Mouse (Mus musculus) fat pad, adult 2 months (tissue): ENCODE results near the gene Akap12.

ENCODE experiments used
- DNase-seq: peaks from one replicate; pipeline ENCODE4 v3.0.0-alpha.2; 2011; ENCODE audit warnings: low read depth, low spot score; ENCODE audit errors: extremely low read depth

The Akap12 gene

GRCm38 (mm10) chr10:4355882-4356451 lies 89.8 kb downstream of the Akap12 start:
- no peak for DNase-seq

DNA sequence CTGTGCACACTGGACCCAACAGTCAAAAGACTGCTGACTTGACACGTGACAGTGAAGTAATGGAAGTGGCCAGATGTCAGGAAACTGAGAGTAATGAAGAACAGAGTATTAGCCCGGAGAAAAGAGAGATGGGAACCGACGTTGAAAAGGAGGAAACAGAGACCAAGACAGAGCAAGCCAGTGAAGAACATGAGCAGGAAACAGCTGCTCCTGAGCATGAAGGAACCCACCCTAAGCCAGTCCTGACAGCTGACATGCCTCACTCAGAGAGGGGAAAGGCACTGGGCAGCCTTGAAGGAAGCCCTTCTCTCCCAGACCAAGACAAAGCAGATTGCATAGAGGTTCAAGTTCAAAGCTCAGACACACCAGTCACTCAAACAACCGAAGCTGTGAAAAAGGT lies 90.5 kb downstream of the Akap12 start:
- DNase-seq: no peak

- DNase-seq: no peak
These were observed 91.3 kb downstream of the Akap12 start for GRCm38 (mm10) chr10:4357435-4357834.

GRCm38 (mm10) chr10:4364618-4365017 lies 98.4 kb downstream of the Akap12 start:
- no peak for DNase-seq

DNA sequence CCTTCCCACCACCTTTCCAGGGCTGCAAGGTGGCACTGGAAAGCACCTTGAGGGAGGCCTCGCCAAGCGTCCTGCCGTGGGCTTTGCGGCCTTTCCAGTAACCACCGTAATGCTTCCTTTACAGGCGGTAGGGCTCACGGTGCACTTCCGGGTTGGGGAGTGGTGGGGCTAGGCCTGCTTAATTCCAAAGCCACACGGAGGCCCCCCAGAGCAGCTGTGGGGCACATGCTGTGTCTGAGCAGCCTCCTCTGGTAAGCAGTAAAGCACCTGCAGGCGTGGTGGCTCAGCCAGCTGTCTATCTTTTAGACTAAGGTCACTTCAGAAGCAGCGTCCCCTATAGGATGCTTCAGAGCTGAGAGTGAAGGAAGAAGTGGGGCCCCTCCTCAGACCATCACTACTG lies 103.9 kb downstream of the Akap12 start:
- DNase-seq: no peak

DNA sequence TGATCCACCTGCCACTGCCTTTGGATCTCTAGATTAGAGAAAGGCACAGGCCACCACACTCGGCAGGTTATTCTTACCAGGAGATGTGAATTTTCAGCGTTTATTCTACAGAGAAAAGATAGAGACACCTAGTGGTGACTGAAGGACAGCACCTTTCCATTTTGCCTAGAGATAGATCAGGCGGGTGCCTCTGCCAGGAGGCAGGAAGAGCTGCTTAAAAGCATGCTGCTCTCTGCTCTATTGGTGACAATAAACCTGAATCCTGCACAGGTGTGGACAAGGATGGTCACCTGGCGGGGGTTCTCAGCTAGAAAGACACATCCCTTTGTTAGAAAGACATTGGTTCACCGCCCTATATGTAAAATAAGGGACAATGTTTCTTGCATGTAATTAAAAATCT lies 105.8 kb downstream of the Akap12 start:
- DNase-seq: no peak

- no peak for DNase-seq
These were observed 107.4 kb downstream of the Akap12 start for GRCm38 (mm10) chr10:4373558-4373957.

DNA sequence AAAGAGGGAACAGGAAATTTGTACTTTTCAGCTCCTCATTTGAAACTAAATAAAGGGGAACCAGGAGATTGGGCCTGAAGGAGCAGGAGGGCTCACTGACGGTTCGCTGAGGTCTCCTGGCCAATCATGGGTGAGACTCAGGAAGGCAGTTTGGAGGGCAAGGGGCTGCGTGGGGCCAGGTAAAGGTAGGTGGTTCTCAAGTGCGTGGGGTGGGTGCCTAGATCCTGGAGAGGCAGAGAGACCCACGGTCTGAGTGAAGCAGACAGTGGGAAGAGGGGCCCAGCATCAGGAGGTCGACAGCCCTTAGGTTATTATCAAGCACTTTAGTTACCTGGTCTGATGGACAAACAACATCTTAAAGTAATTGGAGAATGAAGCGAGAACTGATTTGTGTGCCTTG lies 108.1 kb downstream of the Akap12 start:
- DNase-seq: no peak

- DNase-seq: no peak
These were observed 108.6 kb downstream of the Akap12 start for GRCm38 (mm10) chr10:4374734-4375133.

GRCm38 (mm10) chr10:4375267-4375666 lies 109.1 kb downstream of the Akap12 start:
- no peak for DNase-seq

GRCm38 (mm10) chr10:4376461-4376860 lies 110.3 kb downstream of the Akap12 start:
- DNase-seq: no peak

- no peak for DNase-seq
These were observed 110.8 kb downstream of the Akap12 start for GRCm38 (mm10) chr10:4376931-4377330.

DNA sequence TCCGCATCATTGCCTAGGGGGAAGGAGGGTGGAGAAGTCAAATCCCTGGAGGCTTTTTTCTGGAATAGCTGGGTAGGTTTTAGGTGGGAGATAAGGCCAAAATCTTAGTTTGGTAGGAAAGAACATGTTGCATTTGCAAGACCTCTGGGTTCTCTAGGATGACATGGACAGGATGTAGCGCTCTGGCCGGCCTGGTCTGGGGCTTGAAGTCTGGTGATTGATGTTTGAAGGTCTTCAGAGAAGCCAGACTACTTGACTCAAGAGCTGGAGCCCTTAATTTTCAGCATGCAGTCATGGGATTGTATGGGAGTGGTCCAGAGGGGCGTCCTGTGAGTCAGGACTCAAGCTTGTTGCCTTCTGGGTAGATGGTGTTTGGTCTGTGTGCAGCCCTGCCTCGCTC lies 114.6 kb downstream of the Akap12 start:
- DNase-seq: no peak

GRCm38 (mm10) chr10:4384244-4384643 lies 118.1 kb downstream of the Akap12 start:
- no peak for DNase-seq

GRCm38 (mm10) chr10:4386609-4387591 lies 120.7 kb downstream of the Akap12 start:
- DNase-seq: peak; percentile 49

DNA sequence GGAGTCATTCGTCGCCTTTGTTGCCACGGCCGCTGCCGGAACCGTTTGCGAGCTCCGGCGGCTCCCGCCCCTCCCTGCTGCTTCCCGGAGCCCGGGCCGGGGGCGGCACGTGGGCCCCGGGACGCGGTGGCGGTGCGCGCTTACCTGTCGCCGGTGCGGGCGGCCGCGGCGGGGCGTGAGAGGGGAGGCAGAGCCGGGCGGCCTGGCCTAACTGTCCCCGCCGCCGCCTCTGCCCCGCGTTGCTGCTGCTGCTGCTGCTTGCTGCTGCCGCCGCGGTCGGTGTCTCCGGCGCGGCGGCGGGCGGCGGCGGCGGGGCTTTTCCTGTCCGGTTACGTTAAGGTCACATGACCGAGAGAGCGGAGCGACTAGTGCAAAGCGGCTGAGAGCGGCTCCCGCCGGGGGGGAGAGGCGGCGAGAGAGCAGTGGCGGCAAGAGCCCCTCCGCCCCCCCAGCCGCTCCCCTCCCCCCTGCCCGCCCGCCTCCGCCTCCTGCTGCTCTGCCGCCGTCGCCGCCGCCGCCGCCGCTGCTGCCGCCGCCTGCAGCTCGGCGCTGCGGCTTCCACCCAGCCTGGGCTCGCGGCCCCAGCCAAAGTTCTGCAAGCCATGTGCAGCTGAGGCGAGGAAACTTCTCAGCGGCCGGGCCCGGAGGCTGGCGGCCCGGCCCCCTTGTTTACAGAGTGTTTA lies 121.7 kb downstream of the Akap12 start, which contains the start of gene Zbtb2:
TSS of gene Zbtb2 (minus strand) at position 408 of the 683 bp plus-strand sequence.
- DNase-seq: no peak

GRCm38 (mm10) chr10:4388384-4388745 lies 122.2 kb downstream of the Akap12 start:
- no peak for DNase-seq

- DNase-seq: no peak
These were observed 122.9 kb downstream of the Akap12 start for GRCm38 (mm10) chr10:4389036-4389435.

- DNase-seq: no peak
These were observed 123.4 kb downstream of the Akap12 start for GRCm38 (mm10) chr10:4389461-4390112.

DNA sequence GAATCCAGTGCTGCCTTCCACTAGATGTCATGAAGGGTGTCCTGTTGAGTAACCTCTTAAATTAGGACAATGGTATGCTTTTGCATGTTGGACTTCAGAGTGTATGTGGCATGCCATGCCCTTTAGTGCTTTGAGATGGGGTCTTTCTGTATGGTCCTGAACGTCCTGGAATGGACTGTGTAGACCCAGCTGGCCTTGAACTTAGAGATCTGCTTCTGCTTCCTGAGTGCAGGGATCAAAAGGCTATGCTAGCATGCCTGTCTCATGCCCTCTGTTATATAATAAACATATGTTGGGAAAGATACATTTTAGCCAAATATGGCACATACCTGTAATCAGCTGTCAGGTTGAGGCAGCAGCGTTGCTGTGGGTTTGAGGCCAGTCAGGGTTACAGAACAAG lies 124.4 kb downstream of the Akap12 start:
- no peak for DNase-seq

DNA sequence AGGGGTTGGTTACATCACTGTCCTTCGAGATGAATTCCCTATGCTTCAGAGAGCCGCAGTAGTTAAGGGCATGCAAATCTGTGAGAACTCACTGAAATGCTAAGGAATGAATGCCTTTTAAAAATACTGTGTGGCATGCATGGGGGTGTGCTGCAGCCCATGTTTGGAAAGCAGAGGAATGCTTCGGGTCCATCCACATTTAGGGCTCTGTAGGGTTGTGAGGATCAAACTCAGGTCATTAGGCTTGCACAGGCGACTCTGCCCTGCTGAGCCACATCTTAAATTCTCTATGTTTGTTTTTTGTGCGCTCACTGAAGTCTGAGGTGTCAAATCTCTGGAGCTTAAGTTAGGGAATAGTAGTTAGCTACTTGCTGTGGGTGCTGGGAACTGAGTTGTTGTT lies 124.9 kb downstream of the Akap12 start:
- DNase-seq: no peak
